Mouse (Mus musculus) liver (tissue): Measurements from ENCODE around the gene Ankrd12.

Experiments used
- DNase-seq: peaks from one replicate; pipeline ENCODE4 v3.0.0-alpha.2; 2020; ENCODE audit warnings: mixed read lengths

Ankrd12 gene

GRCm38 (mm10) chr17:65929319-65929978 is 147.4 kb downstream of the Ankrd12 start:
- no peak for DNase-seq

- DNase-seq = no peak
These were observed 149.8 kb downstream of the Ankrd12 start for GRCm38 (mm10) chr17:65927077-65927476.

- DNase-seq = no peak
These were observed 152.7 kb downstream of the Ankrd12 start for GRCm38 (mm10) chr17:65924218-65924617.

GRCm38 (mm10) chr17:65921975-65922374 is 154.9 kb downstream of the Ankrd12 start:
- DNase-seq = no peak

- peak; percentile 55 for DNase-seq
These were observed 157.7 kb downstream of the Ankrd12 start for GRCm38 (mm10) chr17:65919235-65919634.

- DNase-seq = no peak
These were observed 160.7 kb downstream of the Ankrd12 start for GRCm38 (mm10) chr17:65916135-65916668.
